Mouse (Mus musculus): Measurements from ENCODE around the gene Map2k5.

Map2k5 gene

DNA sequence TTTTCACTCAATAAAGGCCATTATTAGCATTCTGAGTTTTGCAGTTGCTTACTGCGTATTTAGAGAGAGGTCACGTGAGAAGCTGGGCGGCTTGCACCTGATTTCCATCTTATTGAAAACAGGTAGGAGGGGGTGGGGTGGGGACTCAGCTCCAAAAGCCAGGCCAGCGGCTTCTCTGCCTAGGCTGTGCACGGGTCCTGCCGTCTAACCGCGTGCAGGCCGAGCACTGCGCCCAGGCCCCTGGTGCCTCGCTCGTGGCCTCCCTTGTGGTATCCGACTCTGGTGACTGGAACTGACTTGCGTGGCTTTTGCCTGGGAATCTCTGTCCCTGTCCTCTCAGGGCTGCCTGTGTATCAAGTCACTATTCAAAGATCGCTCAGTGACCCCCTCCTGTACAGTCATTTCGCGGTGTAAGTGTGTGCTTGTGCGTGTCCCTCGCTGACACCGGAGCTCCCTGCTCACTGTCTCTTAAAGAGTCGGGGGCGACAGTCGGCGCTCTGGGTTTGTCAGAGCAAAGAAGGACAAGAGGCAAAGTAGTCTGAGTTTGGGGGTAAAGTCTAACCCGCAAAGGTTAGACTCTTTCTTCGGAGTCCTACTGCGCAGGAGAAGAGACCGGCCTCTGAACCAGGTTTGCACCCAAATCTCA lies 245.6 kb downstream of the Map2k5 start:
- no peak for DNase-seq (ENCODE audit: low spot score in 2 of 2)

DNA sequence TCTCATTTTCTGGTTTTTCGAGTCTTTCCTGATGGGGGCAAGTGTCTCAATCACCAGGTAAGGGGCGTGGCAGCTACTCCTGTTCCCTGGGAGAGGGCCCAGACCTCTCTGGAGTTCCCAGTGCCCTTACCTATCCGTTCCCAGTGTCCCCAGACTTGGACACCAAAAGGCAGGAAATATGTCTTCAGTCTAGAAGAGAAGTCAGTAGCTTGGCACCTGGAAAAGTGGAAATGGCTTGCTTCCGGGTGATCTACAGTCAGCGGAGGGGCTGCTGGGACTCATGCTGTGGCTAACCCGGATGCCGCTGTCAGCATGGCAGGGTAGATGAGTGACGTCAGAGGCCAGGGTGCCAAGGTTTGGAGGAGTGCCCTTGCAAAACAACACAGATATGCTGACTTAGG lies 248.1 kb downstream of the Map2k5 start:
- no peak for DNase-seq (ENCODE audit: low spot score in 2 of 2)

DNA sequence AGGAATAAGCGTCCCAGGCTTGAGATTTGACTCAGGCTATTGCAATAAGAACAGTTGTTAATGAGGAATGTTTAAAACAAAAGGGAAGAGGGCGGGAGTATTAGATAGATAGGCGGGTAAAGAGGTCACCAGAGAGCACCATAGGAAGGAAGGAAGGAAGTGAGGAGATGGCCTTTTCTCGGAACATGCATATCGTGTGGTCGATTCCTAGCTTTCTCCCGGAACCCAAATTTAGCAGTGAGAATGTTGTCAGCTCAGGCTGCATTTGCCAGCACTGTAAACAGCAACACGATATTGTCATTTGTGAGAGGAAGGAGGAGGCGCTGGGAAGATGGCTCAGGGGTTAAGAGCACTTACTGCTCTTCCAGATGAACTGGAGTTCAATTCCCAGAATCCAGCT lies 253.2 kb downstream of the Map2k5 start:
- no peak for DNase-seq (ENCODE audit: low spot score in 2 of 2)

DNA sequence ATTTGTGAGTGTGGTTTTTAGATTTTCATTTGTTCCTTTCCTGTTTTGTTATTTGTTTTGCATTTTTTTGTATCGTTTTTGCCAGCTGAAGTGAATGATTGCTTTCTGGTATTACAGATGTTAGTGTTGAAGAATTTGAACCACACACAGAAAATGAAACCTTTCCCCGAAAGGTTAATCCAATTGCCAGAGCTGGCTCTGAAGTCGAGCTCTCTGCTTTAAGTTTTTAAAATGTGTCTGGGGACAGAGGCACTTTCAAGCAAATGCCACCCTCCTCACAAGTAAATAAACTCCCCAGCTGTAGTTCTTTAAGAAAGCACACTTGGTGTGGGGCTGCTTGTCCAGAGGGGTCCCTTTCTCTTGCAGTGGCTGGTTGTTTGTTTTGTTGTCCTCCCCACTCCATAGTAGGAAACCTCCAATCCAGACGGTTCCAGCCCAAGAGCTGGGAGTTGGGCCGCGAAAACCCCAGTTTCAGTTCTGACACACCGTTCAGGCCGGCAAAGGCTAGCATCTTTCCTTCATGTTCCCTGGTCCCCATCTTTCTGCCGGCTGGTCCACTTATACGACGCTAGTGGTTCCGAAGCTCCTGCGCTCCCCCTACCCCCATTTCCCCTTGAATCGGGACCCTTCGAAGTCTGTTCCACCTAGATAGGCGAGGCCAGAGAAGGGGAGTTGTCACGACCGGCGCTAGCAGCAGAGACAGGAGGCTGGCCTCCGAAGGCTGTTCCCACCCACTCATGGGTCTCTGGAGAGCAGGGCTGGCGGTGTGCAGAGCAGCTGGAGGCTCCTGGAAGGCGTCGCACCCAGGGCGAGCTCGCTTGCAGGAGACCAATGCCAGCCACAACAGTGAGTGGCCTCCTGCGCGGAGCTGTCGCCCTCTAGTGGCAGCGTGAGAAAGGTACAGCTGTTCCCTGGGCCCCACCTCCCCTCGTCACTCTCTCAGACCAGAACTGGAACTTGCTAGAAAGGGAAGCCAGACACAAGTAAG lies 254.0 kb downstream of the Map2k5 start:
- DNase-seq (ENCODE audit: low spot score in 2 of 2), result peak; percentile 68 to 78

DNA sequence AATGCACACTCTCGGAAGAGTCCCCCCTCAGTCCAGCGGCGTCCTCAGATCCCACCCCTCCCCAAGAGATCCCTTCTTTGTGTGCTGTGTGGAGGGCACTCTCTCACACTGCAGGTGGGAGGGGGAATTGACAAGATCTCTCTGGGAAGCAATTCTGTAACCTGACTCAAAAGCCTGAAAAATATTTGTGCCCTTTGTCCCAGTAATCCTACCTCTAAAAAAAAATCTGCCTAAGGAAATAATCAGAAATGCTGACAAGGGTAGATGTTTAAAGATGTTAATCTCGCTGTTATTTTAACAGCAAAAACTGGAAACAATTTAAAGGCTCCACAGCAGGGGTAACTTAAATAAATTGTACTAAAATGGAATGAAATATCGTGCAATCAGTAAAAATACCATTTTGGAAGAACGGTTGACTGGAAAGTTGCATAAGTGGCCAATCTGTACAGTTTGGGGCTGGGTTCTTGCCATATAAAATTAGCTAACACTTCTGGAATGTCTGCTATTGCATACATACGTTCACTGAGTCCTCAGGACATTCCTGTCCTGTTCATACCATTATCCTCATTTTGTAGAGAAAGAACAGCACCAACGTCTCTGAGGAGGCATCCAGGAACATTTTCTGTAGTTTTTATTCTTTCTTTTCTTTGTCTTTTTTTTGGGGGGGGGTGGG lies 255.4 kb downstream of the Map2k5 start:
- no peak for DNase-seq (ENCODE audit: low spot score in 2 of 2)

DNA sequence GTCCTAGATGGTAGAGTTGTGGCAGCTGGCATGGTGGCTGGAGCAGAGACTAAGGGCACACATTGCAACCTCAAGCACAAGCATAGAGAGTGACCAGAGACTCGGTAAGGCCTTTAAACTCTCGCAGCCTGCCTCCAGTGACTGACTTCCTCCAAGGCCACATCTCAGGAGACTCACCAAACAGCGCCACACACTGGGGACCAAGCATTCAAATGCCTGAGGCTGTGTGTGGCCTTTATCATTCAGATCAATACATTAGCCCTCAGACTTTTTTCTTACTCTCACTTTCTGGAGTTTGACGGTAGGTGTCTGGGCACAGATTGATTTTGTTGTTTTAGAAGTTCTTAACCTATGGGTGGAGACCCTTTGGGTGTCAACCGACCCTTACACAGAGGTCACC lies 259.3 kb downstream of the Map2k5 start:
- DNase-seq (ENCODE audit: low spot score in 2 of 2), result no peak

Data from spleen, postnatal 14 days (tissue).